Mouse (Mus musculus) MEL (cell line): ENCODE results near the gene Zdhhc14.

Experiments used
- CTCF ChIP-seq, 3 experiments: IDR thresholded peaks in 2 of 3; conservative IDR thresholded peaks in 1 of 3; 2 replicates each; pipeline ENCODE4 v1.5.1; 2011 to 2012; ENCODE audit warnings: low read length in 3 of 3, low read depth in 2 of 3, mild to moderate bottlenecking in 2 of 3, improper control_type of control experiment in 1 of 3, inconsistent platforms in 1 of 3, mixed read lengths in 1 of 3, moderate library complexity in 1 of 3; ENCODE audit not compliant: control insufficient read depth in 1 of 3, insufficient read depth in 1 of 3, poor library complexity in 1 of 3, severe bottlenecking in 1 of 3
- ELF1 ChIP-seq: IDR thresholded peaks from 2 replicates; pipeline ENCODE4 v1.6.1; 2014; ENCODE audit warnings: low read depth, mild to moderate bottlenecking, inconsistent platforms, low read length, improper control_type of control experiment, moderate library complexity
- EP300 ChIP-seq, 2 experiments: IDR thresholded peaks; 2 replicates each; pipeline ENCODE4 v1.6.1; 2011; ENCODE audit warnings: improper control_type of control experiment in 2 of 2, low read length in 2 of 2, low read depth in 1 of 2, mild to moderate bottlenecking in 1 of 2
- ETS1 ChIP-seq: IDR thresholded peaks from 2 replicates; pipeline ENCODE4 v1.6.1; 2012; ENCODE audit warnings: low read depth, mild to moderate bottlenecking, inconsistent platforms, low read length, improper control_type of control experiment, moderate library complexity
- MAFK ChIP-seq: IDR thresholded peaks from 2 replicates; pipeline ENCODE4 v1.6.1; 2011; ENCODE audit warnings: low read depth, mild to moderate bottlenecking, low read length, improper control_type of control experiment, borderline replicate concordance
- NRF1 ChIP-seq: IDR thresholded peaks from 2 replicates; pipeline ENCODE4 v1.6.1; 2014; ENCODE audit warnings: low read depth, mild to moderate bottlenecking, inconsistent platforms, low read length, improper control_type of control experiment, moderate library complexity; ENCODE audit not compliant: poor library complexity, insufficient read depth, severe bottlenecking
- POLR2A ChIP-seq, 2 experiments: IDR thresholded peaks; 2 replicates each; pipeline ENCODE4 v1.6.1; 2011 to 2012; ENCODE audit warnings: low read length in 2 of 2, mild to moderate bottlenecking in 2 of 2, control low read depth in 1 of 2, improper control_type of control experiment in 1 of 2, low read depth in 1 of 2, moderate library complexity in 1 of 2; ENCODE audit not compliant: control insufficient read depth in 1 of 2, insufficient read depth in 1 of 2, poor library complexity in 1 of 2
- TCF12 ChIP-seq: IDR thresholded peaks from 2 replicates; pipeline ENCODE4 v1.6.1; 2014; ENCODE audit warnings: low read depth, mild to moderate bottlenecking, inconsistent platforms, low read length, improper control_type of control experiment, moderate library complexity
- USF1 ChIP-seq: IDR thresholded peaks from 2 replicates; pipeline ENCODE4 v1.6.1; 2014; ENCODE audit warnings: low read depth, mild to moderate bottlenecking, inconsistent platforms, low read length, improper control_type of control experiment, moderate library complexity
- ZC3H11A ChIP-seq: IDR thresholded peaks from 2 replicates; pipeline ENCODE4 v1.6.1; 2012; ENCODE audit warnings: low read depth, mild to moderate bottlenecking, inconsistent platforms, low read length, improper control_type of control experiment
- ZNF384 ChIP-seq: IDR thresholded peaks from 2 replicates; pipeline ENCODE4 v1.6.1; 2012; ENCODE audit warnings: low read depth, mild to moderate bottlenecking, inconsistent platforms, low read length, improper control_type of control experiment

- TF ChIP-seq CTCF (IDR thresholded peaks at IDR 0.05 in 2 of 3, conservative IDR thresholded peaks at IDR 0.05 in 1 of 3; ENCODE audit: control insufficient read depth in 1 of 3, insufficient read depth in 1 of 3, low read depth in 2 of 3, low read length in 3 of 3, poor library complexity in 1 of 3, severe bottlenecking in 1 of 3) (no peak), EP300 (IDR thresholded peaks at IDR 0.05; ENCODE audit: low read depth in 1 of 2, low read length in 2 of 2) (no peak), USF1 (no peak), POLR2A (IDR thresholded peaks at IDR 0.05; ENCODE audit: control insufficient read depth in 1 of 2, insufficient read depth in 1 of 2, low read depth in 1 of 2, low read length in 2 of 2, poor library complexity in 1 of 2) (no peak), ZNF384 (no peak), ELF1 (no peak), ETS1 (no peak), NRF1 (no peak), ZC3H11A (no peak), TCF12 (no peak), MAFK (no peak)
Measured at GRCm38 (mm10) chr17:5641436-5641835, 149.1 kb downstream of the Zdhhc14 start.
